ENCODE assay signal across 27 mouse cellular contexts in the genomic region with DNA sequence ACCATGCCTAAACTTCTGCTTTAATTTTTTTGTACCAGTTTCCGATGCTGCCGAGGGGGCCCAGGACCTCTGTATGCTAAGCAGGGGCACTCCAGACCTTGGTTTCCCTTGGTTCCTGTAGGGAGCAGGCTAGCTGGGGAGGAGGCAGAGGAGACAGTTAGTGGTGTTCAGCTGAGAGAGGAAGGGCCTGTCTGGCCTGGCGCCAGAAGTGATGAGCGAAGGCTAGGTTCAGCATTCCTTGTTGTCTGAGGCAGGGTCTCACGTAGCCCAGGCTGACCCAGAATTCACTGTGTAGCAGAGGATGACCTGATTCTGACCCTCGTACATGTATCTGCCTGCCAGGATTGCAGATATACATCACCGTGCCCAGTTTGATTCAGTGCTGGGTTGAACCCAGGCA.
"Had no signal": no experiment of that assay in that cellular context is flagged by ENCODE, and none has a peak within 500 bp of the region (broad histone marks: within the 10 kb centered on the region; RNA-seq: fewer than 3 reads in every experiment).

No protein-coding gene starts in this region.

- H3K27me3 ChIP-seq: heart, embryonic 12.5 days; hindbrain, embryonic 12.5 days; intestine, embryonic 15.5 days; limb, embryonic 13.5 days; liver, embryonic 13.5 days; liver, embryonic 15.5 days had no signal

- ATAC-seq: hindbrain, embryonic 16.5 days; inflammation-experienced regulatory T-cells, adult 6 months; intestine, embryonic 15.5 days; intestine, postnatal 0 days; liver, postnatal 0 days had no signal

- DNase-seq: gastrocnemius, adult 2 months; gastrocnemius, postnatal 10 days; gastrocnemius, postnatal 25 days; heart, adult 18-20 months; heart, postnatal 10 days; heart, postnatal 4 days; kidney, adult 18-20 months; kidney, adult 8-10 months; kidney, postnatal 10 days; kidney, postnatal 25 days; kidney, postnatal 4 days; liver; liver, embryonic 13.5 days; liver, postnatal 0 days had no signal

- H3K4me3 ChIP-seq: gastrocnemius, adult 2 months; heart, embryonic 10.5 days; heart, embryonic 12.5 days; hindbrain, embryonic 10.5 days; hindbrain, embryonic 12.5 days; intestine, embryonic 15.5 days; layer of hippocampus, adult 2 months; left cerebral cortex, adult 2 months; limb, embryonic 13.5 days; liver, embryonic 13.5 days; liver, embryonic 15.5 days had no signal

- H3K27ac ChIP-seq: gastrocnemius, adult 2 months; heart, embryonic 10.5 days; hindbrain, embryonic 14.5 days; intestine, embryonic 15.5 days; layer of hippocampus, adult 2 months; left cerebral cortex, adult 2 months; limb, embryonic 13.5 days; liver, embryonic 13.5 days; liver, embryonic 15.5 days had no signal
